Mouse (Mus musculus): Measurements from ENCODE around the gene Trim58. TPM values are rescaled to one million over a fixed set of nuclear protein-coding genes. Genes with fewer than 3 reads are reported as not detected.

The Trim58 gene
- not detected for total RNA-seq (2021)
- long read RNA-seq, experiment 1 = 0 reads
- long read RNA-seq, experiment 2 = 0 reads

DNA sequence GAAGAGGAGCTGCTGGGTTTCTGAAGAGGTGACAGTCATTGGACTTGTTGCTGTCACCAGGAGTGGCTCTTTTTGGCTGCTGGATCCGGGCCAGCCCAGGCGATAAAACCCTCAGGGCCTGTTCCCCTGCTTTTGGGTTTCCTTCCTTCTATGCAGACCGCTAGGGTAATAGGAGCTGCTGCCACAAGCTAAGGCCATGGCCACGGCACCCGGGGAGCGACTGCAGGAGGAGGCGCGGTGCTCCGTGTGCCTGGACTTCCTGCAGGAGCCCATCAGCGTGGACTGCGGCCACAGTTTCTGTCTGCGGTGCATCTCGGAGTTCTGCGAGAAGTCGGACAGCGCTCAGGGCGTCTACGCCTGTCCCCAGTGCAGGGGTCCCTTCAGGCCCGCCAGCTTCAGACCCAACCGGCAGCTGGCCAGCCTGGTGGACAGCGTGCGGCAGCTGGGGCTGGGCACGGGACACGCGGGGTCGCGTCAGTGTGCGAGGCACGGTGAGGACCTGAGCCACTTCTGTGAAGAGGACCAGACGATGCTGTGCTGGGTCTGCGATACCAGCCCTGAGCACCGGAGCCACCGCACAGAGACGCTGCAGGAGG is at the start of gene Trim58:
Gene Trim58 (plus strand): TSS at position 194 of the 596 bp plus-strand sequence.
- DNase-seq (ENCODE audit: low spot score in 2 of 2) = no peak

DNA sequence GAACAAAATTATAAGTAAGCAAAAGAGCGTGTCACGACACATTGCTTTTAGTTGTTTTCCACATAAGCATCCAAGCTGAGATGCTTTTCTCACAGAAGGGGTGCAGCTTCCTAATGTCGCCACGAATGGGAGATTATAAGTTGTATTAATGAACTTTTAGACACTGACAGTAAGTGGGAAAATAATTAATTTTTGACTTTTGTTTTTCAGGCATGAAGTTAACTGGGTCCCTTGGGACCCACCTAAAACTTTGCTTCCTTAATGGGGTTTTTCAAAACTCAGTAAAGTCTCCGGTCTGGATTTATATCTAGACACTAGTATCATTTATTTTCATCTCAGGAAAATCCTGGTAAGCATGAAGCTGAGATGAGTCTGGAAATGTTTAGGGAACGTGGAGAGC is 45.5 kb upstream of the Trim58 start, which contains the start of gene Olfr324:
Gene Olfr324 (plus strand): TSS at position 301 of the 400 bp plus-strand sequence.
- DNase-seq (ENCODE audit: low spot score in 2 of 2) = no peak

DNA sequence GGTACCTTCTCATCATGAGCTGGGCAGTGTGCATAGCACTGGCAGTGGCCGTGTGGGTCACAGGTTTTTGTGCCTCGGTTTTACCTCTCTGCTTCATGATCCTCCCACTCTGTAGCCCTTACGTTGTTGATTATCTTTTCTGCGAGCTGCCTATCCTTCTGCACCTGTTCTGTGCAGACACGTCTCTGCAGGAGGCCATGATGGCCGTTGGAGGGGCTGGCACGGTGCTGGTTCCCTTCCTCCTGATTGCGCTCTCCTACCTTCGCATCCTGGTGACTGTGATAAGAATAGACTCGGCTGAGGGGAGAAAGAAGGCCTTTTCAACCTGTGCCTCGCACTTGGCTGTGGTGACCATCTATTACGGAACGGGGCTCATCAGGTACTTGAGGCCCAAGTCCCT is 42.4 kb upstream of the Trim58 start:
- no peak for DNase-seq (ENCODE audit: low spot score in 2 of 2)

DNA sequence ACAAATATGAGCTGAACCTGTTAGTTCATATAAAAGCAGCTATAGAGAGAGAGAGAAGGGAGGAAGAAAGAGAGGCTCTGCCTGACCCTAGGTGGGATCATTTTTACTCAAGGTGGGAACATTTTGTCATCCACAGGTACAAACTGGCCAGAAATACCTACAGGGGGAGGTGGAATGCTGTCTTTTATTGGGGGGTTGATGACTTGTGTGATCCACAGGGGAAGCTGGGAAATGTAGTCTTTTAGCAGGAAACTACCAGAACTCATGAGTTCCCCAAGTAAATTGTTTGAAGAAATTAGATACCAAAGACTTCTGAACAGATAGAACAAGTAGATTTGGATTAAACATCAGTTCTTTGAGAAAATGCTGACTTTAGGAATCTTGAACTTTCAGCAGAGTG is 38.2 kb upstream of the Trim58 start:
- no peak for DNase-seq (ENCODE audit: low spot score in 2 of 2)

DNA sequence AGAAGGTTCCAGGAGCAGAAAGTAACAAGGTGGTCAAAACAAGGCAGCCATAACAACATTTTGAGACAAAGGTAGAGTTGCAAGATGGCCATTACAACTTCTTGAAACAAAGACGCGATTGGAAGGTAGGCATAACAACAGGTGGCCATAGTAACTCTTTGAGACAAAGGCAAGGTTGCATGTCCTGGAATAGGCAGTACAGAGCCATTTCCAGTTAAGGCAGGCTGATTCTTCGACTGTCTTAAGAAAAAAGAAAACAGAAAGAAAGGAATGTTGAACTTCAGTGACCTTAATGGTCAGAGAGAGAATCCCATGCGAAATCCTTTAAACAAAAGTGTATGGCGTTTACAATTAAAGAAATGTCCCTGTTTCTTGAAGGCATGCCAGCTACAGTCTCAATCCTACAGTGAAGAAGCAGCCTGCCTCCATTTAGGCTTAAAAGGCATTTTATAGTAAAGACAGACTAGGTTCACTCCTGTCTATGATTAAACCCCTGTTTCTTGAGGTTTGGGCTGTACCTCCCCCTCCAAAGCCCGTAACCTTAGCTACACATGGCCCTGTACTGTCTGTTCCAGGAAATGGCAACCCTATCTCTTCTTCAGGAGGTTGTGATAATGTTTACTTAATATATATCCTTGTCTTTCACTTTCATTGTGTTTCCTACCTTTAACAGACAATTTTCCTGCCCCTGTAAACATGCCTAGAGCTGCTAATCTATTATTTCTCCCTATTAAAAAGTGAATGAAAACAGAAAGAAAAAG is 37.3 kb upstream of the Trim58 start:
- DNase-seq (ENCODE audit: low spot score in 2 of 2) = no peak

DNA sequence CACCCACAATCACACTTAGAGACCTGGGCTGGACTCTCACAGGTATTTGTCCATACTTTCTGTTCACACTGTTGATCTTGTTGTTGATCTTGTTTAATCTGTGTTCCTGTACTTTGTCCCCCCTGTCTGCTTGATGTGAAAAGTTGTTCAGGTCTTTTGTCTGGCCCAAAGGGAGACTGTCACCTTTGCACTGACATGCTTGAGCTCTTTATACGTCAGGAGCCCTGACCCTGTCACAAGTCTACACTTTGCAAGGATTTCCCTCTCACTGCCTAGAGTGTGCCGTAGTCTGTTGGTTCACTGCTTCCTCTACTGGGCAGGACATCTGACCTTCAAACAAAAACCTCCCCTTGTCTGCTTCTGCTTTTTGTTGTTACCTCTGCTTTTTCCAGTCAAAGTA is 35.6 kb upstream of the Trim58 start:
- DNase-seq (ENCODE audit: low spot score in 2 of 2) = no peak

DNA sequence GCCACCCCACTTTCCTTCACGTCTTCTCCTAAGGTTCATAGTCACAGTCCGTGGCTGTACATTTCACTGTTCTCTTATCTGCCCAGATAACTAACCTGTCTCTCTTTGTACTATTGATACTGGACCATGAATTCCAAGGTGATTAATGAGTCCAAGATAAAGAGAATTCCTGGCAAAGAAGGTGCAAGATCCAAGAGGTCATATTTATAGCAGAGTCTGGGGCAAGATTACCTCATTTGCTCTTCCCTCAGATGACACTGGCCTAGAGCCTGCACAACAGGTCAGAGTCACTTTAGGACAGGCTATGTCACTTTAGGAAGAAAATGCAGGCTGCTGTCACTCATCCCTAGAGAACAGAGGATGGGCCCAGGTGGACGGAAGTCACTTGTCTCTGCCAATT is 35.0 kb upstream of the Trim58 start:
- DNase-seq (ENCODE audit: low spot score in 2 of 2) = no peak

DNA sequence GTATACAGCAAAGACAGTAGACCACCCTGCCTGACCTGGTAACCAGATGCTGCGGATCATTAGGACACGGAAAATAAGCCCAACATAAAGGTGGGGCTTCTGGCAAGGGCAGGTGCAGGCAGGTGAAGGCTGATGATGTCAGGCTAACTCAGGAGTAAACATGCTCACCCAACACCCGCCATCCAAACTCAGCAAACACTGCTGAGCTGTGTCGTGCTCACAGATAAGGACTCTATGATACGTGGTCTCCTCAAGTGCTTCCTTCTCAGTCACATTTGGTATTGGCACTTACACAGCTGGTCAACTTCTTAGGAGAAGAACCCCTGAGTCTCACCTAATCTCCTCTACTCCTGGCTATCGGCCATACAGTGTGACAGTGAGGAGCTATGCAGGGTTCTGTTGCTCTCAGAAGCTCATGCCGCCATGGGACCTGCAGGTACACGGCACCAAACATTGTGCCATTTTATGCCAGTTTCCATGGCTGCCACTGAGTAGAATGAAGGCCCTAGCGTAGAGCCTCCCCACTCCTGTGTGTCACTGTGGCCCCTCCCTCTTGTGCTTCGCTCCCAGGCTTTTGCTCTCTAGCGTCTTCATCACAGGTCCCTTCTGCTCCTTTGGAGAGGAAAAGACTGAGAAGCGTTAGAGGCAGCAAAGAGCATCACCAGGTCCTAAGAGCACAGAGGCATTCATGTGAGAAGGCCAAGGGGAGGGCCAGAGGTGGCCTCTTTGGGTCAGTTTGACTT is 33.9 kb upstream of the Trim58 start:
- DNase-seq (ENCODE audit: low spot score in 2 of 2) = no peak

DNA sequence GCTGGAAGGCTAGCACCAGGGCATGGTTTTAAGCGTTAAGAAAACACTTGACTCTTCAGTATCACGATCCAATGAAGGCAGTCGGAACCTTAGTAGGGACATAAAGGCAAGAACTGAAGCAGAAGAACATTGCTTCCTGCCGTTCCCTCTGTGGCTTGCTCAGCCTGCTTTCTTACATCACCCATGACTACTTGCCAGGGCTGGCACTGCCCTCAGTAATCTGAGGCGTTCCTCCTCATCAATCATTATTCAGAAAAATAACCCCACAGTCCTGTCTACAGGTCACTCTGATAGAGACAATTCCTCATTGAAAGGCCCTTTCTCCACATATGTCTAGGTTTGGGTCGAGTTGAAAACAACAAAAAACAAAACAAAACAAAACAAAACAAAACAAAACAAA is 33.2 kb upstream of the Trim58 start:
- DNase-seq (ENCODE audit: low spot score in 2 of 2) = no peak

DNA sequence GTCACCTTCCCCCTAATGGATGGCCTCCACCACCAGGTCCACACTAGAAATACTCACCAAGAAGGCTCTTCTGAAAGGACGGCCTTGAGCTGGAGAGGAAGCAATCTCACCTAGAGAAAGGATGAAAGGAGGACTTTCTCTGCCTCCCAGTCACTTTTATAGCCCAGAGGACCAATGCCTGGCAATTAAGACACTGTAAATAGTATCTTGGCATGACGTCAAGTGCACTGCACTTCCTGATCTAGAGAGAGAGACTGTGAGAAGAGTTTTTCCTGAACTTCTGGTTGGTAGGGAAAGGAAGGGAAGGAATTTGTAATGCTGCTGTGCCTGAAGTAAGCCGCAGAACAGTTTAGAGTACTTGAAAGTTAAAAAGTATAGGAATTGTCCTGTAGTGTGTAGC is 26.9 kb upstream of the Trim58 start:
- no peak for DNase-seq (ENCODE audit: low spot score in 2 of 2)

DNA sequence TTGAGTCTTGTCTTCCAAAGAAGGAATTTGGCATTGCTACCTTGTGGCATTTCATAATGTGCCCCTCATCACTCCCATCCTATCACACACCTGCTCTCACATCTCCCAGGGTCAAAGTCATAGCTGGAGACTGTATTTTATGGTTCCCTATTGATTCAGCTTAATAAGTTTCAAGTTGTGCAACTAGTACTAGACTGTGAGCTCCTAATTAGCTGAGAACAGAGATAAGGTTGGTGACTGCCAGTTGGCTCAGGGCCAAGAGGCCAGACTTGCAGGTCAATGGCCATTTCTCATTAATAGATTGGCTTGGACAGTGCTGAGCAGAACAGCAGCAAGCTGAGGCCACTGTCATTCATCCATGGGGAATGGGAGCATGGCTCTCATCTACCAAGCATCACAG is 25.7 kb upstream of the Trim58 start:
- no peak for DNase-seq (ENCODE audit: low spot score in 2 of 2)

DNA sequence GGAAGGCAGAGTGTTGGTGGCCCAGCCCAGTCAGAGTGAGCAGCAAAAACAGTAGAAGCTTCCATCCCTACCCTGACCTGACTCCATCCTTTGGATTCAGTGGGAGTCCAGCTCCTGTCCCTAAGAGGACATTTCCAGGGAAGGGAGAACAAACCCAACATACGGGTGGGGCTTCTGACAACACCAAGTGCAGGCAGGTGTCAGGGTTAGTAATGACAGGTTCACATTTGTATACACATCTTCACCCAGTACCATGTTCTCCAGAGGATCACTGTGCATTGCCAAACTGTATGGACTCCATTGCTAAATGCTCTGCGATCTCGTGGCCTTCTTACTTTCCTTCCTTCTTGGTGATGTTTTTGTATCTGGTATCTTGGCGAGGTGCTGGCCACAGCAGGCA is 24.3 kb upstream of the Trim58 start, which contains the start of gene 2210407C18Rik:
Gene 2210407C18Rik (minus strand): TSS at position 101 of the 400 bp plus-strand sequence.
- DNase-seq (ENCODE audit: low spot score in 2 of 2) = no peak

DNA sequence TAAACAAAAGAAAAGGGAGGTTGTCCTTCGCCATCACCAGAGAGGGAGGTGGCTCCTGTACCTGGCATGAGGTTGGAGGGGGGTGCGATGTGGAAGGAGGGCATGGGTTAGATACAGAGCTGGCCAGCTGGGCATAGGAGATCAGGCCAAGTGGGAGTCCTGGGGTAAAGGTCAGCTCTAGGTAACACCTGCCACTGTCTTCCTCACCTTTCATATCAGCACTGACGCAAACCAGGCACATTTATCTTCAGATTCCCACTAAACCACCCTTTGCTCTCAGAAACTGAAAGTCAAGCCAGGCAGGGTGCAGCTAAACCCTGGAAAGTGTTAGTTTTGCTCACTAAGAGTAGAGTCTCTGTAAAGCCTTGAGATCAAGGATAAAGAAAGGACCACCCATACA is 21.9 kb upstream of the Trim58 start:
- no peak for DNase-seq (ENCODE audit: low spot score in 2 of 2)

DNA sequence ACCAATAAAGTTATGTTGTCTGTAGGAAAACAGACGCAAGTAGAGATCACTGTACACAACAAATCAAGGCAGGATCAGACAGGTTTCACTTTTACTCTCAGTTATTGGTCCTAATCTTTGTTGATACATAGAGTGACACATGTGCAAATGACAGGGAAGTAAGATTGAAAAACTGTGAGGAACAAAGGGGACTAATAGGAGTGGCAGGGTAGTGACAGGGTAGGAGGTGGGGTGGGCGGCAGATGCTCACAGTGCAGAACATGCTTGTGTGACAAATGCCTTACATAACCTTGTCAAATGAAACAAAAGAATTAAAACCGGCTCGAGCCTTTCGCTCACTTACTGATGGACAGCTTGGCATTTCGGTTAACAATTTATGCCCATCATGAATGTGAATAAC is 21.5 kb upstream of the Trim58 start:
- no peak for DNase-seq (ENCODE audit: low spot score in 2 of 2)

DNA sequence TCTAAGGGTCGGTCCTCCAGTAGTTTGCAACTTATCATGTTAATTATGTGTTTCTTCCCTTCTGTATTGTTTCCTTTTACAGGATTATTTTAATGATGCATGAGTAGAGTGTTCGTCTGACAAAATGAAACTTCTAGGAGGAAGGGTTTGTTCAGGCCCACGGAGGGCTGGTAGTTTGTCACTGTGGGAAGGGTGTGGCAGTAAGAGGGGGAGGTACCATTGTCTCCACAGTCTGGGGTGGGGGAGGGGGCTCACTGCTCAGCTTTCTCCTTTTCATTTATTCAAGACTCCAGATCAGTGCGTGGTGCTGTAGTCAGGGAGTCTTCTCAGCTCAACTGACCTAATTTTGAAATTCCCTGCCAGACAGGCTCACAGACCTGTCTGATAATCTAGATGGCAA is 14.1 kb upstream of the Trim58 start:
- DNase-seq (ENCODE audit: low spot score in 2 of 2) = no peak

DNA sequence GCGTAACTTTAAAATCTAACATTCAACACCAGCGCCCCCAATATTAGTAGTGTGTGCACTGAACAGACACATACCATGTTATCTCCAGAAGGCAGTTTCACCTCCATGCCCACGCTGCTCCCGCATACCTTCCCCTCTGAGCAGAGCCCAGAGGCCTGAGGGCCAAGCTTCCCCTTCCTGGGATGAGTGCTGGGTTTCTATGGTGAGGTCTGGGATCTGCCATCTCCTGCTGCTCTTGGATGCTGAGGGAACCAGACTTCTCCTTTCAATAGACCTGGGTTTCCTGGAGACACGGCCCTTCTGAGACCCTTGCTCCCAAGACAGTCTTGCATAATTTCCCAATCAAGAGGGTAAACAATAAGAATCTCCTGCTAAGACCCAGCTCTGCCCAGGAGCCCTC is 9.9 kb upstream of the Trim58 start, which contains the start of gene Olfr323:
Gene Olfr323 (minus strand): TSS at position 101 of the 400 bp plus-strand sequence.
- no peak for DNase-seq (ENCODE audit: low spot score in 2 of 2)

DNA sequence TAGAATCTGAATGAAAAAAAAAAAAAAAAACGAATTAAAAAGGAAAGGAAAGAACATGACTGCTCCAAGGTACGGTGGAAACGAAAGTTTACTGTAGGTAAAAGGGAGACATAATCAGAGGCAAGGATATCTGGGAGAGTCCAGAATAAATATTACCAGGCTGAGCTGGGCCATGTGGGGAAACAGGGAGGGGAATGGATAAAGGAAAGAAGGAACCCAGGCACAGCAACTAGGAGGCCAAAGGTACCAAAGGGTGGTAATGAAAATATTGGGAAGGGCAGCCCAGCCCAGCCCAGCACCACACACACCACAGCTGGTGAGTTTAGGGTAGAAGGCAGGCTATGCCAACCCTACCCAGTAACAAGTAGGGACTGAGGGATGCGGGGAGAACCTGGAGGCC is 5.4 kb upstream of the Trim58 start:
- no peak for DNase-seq (ENCODE audit: low spot score in 2 of 2)

DNA sequence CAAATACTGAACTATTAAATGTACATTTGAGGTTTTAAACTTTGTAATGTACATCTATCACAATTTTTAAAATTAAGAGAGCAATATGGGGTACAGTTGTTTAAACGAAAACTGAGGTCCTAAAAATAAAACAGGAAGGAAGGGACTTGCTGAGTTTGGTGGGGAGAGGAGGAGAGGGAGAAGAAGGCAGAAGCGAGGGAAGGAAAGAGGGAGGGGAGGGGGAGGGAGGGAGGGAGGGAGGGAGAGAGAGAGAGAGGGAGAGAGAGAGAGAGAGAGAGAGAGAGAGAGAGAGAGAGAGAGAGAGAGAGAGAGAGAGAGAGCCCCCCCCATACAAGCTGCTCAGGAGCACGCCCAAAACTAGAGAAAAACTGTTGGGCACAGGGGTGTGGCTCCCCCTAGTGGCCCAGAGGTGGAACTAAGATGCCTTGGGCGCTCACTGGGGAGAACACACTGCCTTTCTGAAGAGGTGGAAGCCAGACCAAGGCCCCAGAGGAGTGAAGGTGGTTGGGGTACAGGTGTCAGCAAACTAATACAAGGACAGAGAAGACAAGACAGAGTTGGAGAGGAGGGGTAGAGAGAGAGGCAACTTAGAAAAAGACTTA is 3.8 kb upstream of the Trim58 start:
- peak; percentile 40 to 51 for DNase-seq (ENCODE audit: low spot score in 2 of 2)

DNA sequence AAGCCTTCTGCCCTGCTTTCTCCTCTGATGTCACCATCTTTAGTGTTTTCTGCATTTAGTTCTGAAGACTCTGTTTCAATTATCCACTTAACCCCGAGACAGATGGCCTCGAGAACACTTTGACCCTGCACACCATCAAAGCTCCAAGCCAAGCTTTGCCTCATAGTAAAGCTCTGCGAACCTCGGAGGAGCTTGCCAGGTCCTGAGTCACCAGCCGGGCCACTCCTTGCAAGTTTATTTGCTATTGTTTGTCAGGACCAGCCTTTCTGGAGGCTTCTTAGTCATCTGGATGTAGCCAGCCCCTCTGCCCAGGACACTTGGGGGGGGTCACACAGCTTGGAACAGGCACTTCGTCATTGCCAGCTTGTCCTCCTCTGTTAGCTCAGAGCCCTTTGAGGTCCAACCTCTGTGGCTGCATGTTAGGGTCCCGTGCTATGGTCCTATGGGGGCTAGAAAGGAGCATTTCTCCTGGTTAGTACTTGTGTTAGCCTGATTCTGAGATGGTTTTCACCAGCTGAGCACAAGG is 2.0 kb upstream of the Trim58 start:
- DNase-seq (ENCODE audit: low spot score in 2 of 2) = no peak

DNA sequence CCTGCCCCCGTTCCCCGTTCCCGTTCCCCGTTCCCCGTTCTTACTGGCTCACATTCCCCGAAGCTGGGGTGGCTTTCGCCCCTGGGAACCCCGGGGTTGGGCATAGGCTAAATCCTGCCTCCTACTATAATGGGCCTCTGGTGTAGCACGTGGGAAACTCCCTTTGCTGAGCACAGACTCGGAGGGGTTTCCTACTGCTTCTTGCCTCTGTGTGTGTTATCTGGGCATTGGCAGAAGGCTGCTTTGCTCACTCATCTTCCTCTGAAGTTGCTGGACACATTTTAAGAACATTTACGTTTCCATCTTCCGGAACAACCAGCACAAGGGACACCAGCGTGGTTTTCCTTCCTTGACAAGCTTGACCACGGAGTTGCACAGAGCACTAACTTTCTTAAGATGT is 792 bp downstream of the Trim58 start:
- no peak for DNase-seq (ENCODE audit: low spot score in 2 of 2)

DNA sequence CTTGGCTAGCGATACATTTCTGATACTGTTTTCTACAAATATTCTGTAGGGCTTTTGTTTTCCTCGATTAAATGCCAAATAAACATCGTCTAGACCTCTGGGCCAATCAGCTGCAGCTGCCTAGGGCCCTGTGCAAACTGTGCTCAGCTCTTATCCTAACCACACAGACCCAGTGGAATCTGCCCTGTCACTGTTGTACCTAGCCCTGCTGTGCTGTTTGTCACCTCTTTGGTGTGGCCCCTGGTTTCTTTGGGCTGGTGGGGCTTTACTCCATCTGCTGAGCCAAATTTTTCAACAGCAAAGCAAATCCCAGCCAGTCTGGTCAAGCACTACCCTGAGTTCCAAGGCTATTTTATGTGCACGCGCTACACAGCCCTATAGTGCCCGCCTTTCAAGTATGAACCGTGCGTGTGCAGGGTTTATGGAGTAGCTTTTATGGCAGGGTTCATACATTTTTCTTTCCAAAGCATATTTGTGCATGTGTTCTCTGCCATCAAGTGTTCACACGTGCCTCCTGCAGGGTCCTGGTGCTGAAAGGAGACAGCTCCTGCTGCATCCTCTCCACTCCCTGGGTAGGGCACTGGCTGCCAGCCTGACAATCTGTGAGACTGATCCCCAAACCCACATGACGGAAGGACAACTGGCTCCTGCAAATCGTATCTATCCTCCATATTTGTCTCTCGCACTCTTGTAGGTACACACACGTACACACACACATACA is 1.5 kb downstream of the Trim58 start:
- no peak for DNase-seq (ENCODE audit: low spot score in 2 of 2)

Measured in layer of hippocampus, postnatal 14 days (tissue).